Mouse (Mus musculus) layer of hippocampus, adult 2 months (tissue): ENCODE measurements at regions not wholly inside any gene's neighbourhood (a gene's known extent, or its start where the extent isn't known, plus 50 kb on each side); places are given as distances from the start of the nearest gene placed in this dataset.

Source experiments
- DNase-seq, 2 experiments: peaks; one replicate each; pipeline ENCODE4 v3.0.0; 2022; ENCODE audit warnings: low spot score in 2 of 2
- H3K27ac ChIP-seq: fragments of 200-600 bp; 2 replicates; pipeline ENCODE4 v1.8.1; 2022
- H3K4me3 ChIP-seq: fragments of 200-600 bp; 2 replicates; pipeline ENCODE4 v1.8.1; 2022; ENCODE audit warnings: mild to moderate bottlenecking
- CTCF ChIP-seq: fragments of 200-600 bp; conservative IDR thresholded peaks from 2 replicates; pipeline ENCODE4 v1.8.1; 2022; ENCODE audit warnings: antibody characterized with exemption, mild to moderate bottlenecking, moderate library complexity

- DNase-seq: peak; percentile 60 to 80
- TF ChIP-seq CTCF: peak; percentile 97
- Histone ChIP-seq H3K27ac (no peak overlapping the region), H3K4me3 (no peak overlapping the region)
Observed at GRCm38 (mm10) chr5:115790436-115790835, 54.6 kb upstream of the Cit start.
